ENCODE assay signal across 37 mouse cellular contexts in genomic region chr12:10411453-10411852, GRCm38 (mm10). TPM values are rescaled to one million over a fixed set of nuclear protein-coding genes. Genes with fewer than 3 reads are reported as not detected.
"Had no signal": no experiment of that assay in that cellular context is flagged by ENCODE, and none has a peak within 500 bp of the region (broad histone marks: within the 10 kb centered on the region; RNA-seq: fewer than 3 reads in every experiment).

No protein-coding gene starts in this region.

- DNase-seq: gastrocnemius, postnatal 14 days; gastrocnemius, postnatal 36 days; heart, adult 2 months; heart, postnatal 14 days; heart, postnatal 36 days; kidney, adult 11 months; kidney, adult 2 months; kidney, postnatal 10 days; kidney, postnatal 25 days; kidney, postnatal 4 days; liver; liver, embryonic 13.5 days; liver, postnatal 0 days had no signal

- H3K36me3 ChIP-seq: heart, embryonic 13.5 days; heart, embryonic 15.5 days; hindbrain, embryonic 13.5 days; hindbrain, embryonic 15.5 days; limb, embryonic 10.5 days; limb, embryonic 12.5 days; liver, embryonic 13.5 days; liver, embryonic 15.5 days had no signal

- H3K4me3 ChIP-seq: heart, adult 2 months; heart, embryonic 13.5 days; heart, embryonic 15.5 days; hindbrain, embryonic 13.5 days; hindbrain, embryonic 15.5 days; layer of hippocampus, adult 2 months; left cerebral cortex, adult 2 months; limb, embryonic 10.5 days; limb, embryonic 12.5 days; liver, embryonic 13.5 days; liver, embryonic 15.5 days had no signal

- H3K27me3 ChIP-seq: heart, embryonic 13.5 days; heart, embryonic 15.5 days; hindbrain, embryonic 13.5 days; hindbrain, embryonic 15.5 days; limb, embryonic 12.5 days; liver, embryonic 13.5 days; liver, embryonic 15.5 days had no signal

RNA-seq across cellular contexts. Expression of gene Nt5c1b, which starts 41.7 kb away (rescaled TPM):
- total RNA-seq: gastrocnemius, adult 18-20 months; gastrocnemius, adult 8-10 months; gastrocnemius, postnatal 14 days; gastrocnemius, postnatal 36 days; heart, adult 2 months; heart, postnatal 14 days; heart, postnatal 36 days; hematopoietic stem cell, adult 5-6 weeks; hindbrain, postnatal 0 days; layer of hippocampus, adult 2 months; layer of hippocampus, postnatal 10 days; layer of hippocampus, postnatal 25 days; left cerebral cortex, adult 2 months; left cerebral cortex, postnatal 25 days had no signal
- polyA plus RNA-seq: heart, embryonic 11.5 days; heart, embryonic 13.5 days; heart, embryonic 15.5 days; heart, postnatal 0 days; hindbrain, embryonic 11.5 days; hindbrain, embryonic 13.5 days; hindbrain, embryonic 15.5 days; hindbrain, postnatal 0 days; intestine, embryonic 14.5 days; intestine, embryonic 16.5 days; kidney, embryonic 16.5 days; limb, embryonic 10.5 days; limb, embryonic 12.5 days; limb, embryonic 14.5 days; liver, embryonic 11.5 days; liver, embryonic 13.5 days; liver, embryonic 15.5 days; liver, postnatal 0 days had no signal
